Comparison of ENCODE assay signal across 9 mouse cellular contexts in the genomic region with DNA sequence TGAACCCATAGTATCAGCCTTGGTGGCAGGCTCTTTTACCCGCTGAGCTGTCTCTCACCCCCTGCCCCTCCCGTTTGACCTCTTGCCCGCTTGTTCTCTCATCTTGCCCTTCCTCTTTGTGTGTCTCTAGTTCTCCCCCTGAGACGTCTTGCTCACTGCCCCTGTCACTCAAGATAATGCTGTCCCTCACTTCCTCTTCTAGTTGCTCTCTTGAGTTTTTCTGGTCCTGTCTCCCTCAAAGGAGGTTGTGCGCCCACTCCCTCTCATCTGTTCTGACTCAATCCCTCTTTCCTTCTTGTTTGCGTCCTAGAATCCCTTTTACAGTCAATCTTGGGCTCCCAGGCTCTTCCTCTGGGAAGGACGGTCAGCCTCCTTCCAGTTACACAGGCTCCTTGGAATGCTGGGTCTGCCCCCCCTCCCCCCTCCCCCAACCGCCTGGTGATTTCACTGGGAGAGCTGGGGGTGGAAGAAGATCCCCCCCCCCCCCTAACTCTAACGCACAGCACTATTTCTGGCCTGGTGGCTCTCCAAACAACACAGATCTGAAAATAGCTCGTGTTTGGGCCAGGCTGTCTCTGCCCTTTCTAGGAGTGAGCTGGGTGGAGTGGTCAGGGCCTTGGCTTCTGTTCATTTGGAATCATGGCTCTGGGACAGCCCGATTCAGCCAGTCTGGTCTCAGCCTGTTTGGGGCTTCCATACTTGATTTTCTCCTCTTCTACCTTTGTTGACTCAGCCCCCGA. TPM values are rescaled to one million over a fixed set of nuclear protein-coding genes. Genes with fewer than 3 reads are reported as not detected.
DNase-seq lines count a peak whose midpoint lies in the region; ATAC-seq and TF ChIP-seq lines count a peak whose summit lies in the region.
"Had no signal": no experiment of that assay in that cellular context is flagged by ENCODE, and none has a peak within 500 bp of the region (broad histone marks: within the 10 kb centered on the region; RNA-seq: fewer than 3 reads in every experiment).

No protein-coding gene starts in this region.

- no peak for TF ChIP-seq POLR2A in cerebellum, adult 2 months (IDR thresholded peaks at IDR 0.05; ENCODE audit: borderline replicate concordance, insufficient read depth, low read length)
- TF ChIP-seq POLR2A in small intestine, adult 2 months (IDR thresholded peaks at IDR 0.05; ENCODE audit: low read depth, low read length), result no peak

- H3K9ac ChIP-seq in forebrain, embryonic 16.5 days (replicated peaks; ENCODE audit: low read depth, low read length), result no peak overlapping the region

- peak overlapping the region; percentile 36; the same call in 1 of the 2 replicates for H3K27ac ChIP-seq in cerebellum, adult 2 months (ENCODE audit: insufficient read depth, low read length)
- peak overlapping the region; percentile 73 for H3K27ac ChIP-seq in small intestine, adult 2 months (ENCODE audit: insufficient read depth, low read depth, low read length)
- H3K27ac ChIP-seq in forebrain, embryonic 16.5 days (ENCODE audit: low read length), result no peak overlapping the region

- no peaks in the 10 kb centered on the region for H3K27me3 ChIP-seq in cerebellum, adult 2 months (ENCODE audit: control insufficient read depth, insufficient read depth, low read length)
- no peaks in the 10 kb centered on the region for H3K27me3 ChIP-seq in small intestine, adult 2 months (ENCODE audit: control insufficient read depth, insufficient read depth, low read length)
- H3K27me3 ChIP-seq in forebrain, embryonic 16.5 days (replicated peaks; ENCODE audit: control insufficient read depth, insufficient read depth, low read length), result no peaks in the 10 kb centered on the region

- 18% methylated on average over 12 of the region's 12 CpGs for WGBS in cerebellum, adult 2 months
- 49% methylated on average over 12 of the region's 12 CpGs for WGBS in small intestine, adult 2 months
- WGBS in forebrain, embryonic 16.5 days, result 59% methylated on average over 11 of the region's 12 CpGs

- no peaks in the 10 kb centered on the region for H3K36me3 ChIP-seq in small intestine, adult 2 months (ENCODE audit: control insufficient read depth, insufficient read depth, low read length)
- no peaks in the 10 kb centered on the region for H3K36me3 ChIP-seq in forebrain, embryonic 16.5 days (ENCODE audit: control insufficient read depth, insufficient read depth)

- no peak overlapping the region for H3K4me3 ChIP-seq in cerebellum, adult 2 months (replicated peaks; ENCODE audit: insufficient read depth, low read depth, low read length)
- H3K4me3 ChIP-seq in small intestine, adult 2 months (ENCODE audit: low read depth, low read length), result no peak overlapping the region
- no peak overlapping the region for H3K4me3 ChIP-seq in forebrain, embryonic 16.5 days (replicated peaks; ENCODE audit: low read length)

- H3K9me3 ChIP-seq in forebrain, embryonic 16.5 days (ENCODE audit: control insufficient read depth, low read length), result no peaks in the 10 kb centered on the region

- TF ChIP-seq CTCF in cerebellum, adult 2 months (IDR thresholded peaks at IDR 0.05; ENCODE audit: borderline replicate concordance, insufficient read depth, low read depth, low read length), result no peak
- TF ChIP-seq CTCF in small intestine, adult 2 months (IDR thresholded peaks at IDR 0.05; ENCODE audit: extremely low read depth, insufficient read length, insufficient replicate concordance, low read depth, low read length), result no peak

- ATAC-seq in forebrain, embryonic 16.5 days, result no peak

- H3K4me2 ChIP-seq in forebrain, embryonic 16.5 days (ENCODE audit: low read length), result no peak overlapping the region

- DNase-seq in cerebellum, adult 2 months, result peak; percentile 27 to 73
- DNase-seq in cerebellum, adult 8-10 months, result no peak
- DNase-seq in NIH3T3 (ENCODE audit: low read depth), result peak; percentile 89
- peak; percentile 75 to 88 for DNase-seq in heart, adult 18-20 months
- peak; percentile 49 for DNase-seq in kidney, postnatal 14 days
- no peak for DNase-seq in frontal cortex, postnatal 10 days (ENCODE audit: low spot score in 2 of 2)

- peaks cover 31% of the 10 kb centered on the region for H3K4me1 ChIP-seq in cerebellum, adult 2 months (ENCODE audit: control insufficient read depth, insufficient read depth, low read length)
- H3K4me1 ChIP-seq in small intestine, adult 2 months (ENCODE audit: control insufficient read depth, insufficient read depth, insufficient read length, low read length), result peaks cover 20% of the 10 kb centered on the region
- H3K4me1 ChIP-seq in forebrain, embryonic 16.5 days (replicated peaks; ENCODE audit: control insufficient read depth, insufficient read depth, low read length), result peaks cover 11% of the 10 kb centered on the region

RNA-seq across cellular contexts. Expression of a gene that starts 4.3 kb away (rescaled TPM):
- polyA plus RNA-seq in cerebellum, adult 2 months (2012; rRNA removed), result 0.38 and 0.48 TPM in 2 replicates
- total RNA-seq in heart, adult 18-20 months (2021), result 10 to 100 TPM; 18.4 to 33.2 TPM
- 0.99 and 1.2 TPM in 2 replicates for polyA plus RNA-seq in small intestine, adult 2 months (2012; rRNA removed)
- polyA plus RNA-seq in forebrain, embryonic 16.5 days (2015; fragmentation: Nextera tagmentation; extraction: Ambion mirVana), result 0.11 and 0.15 TPM in 2 replicates
- total RNA-seq: hematopoietic stem cell, adult 5-6 weeks had no signal

RNA-seq across cellular contexts. Expression of a gene that starts 30.4 kb away (rescaled TPM):
- polyA plus RNA-seq in cerebellum, adult 2 months (2012; rRNA removed), result 147 and 168 TPM in 2 replicates
- 10 to 100 TPM; 37.5 to 40.2 TPM for total RNA-seq in heart, adult 18-20 months (2021)
- polyA plus RNA-seq in small intestine, adult 2 months (2012; rRNA removed), result 27.3 and 52.7 TPM in 2 replicates
- polyA plus RNA-seq in forebrain, embryonic 16.5 days (2015; fragmentation: Nextera tagmentation; extraction: Ambion mirVana), result 252 and 272 TPM in 2 replicates

RNA-seq across cellular contexts. Expression of a gene that starts 39.6 kb away (rescaled TPM):
- polyA plus RNA-seq in cerebellum, adult 2 months (2012; rRNA removed), result 1.9 TPM in 2 replicates
- total RNA-seq in heart, adult 18-20 months (2021), result 10 to 100 TPM; 19.0 to 21.5 TPM
- polyA plus RNA-seq in small intestine, adult 2 months (2012; rRNA removed), result 10.3 and 19.9 TPM in 2 replicates
- polyA plus RNA-seq in forebrain, embryonic 16.5 days (2015; fragmentation: Nextera tagmentation; extraction: Ambion mirVana), result 2.6 and 3.5 TPM in 2 replicates

RNA-seq across cellular contexts. Expression of a gene that starts 50.2 kb away (rescaled TPM):
- 62.1 and 65.4 TPM in 2 replicates for polyA plus RNA-seq in cerebellum, adult 2 months (2012; rRNA removed)
- total RNA-seq in heart, adult 18-20 months (2021), result not detected
- 0.48 and 0.99 TPM in 2 replicates for polyA plus RNA-seq in small intestine, adult 2 months (2012; rRNA removed)
- polyA plus RNA-seq in forebrain, embryonic 16.5 days (2015; fragmentation: Nextera tagmentation; extraction: Ambion mirVana), result 3.9 and 4.3 TPM in 2 replicates

Comparison
In these comparisons a context has a peak if more than half of its experiments do, and no peak if none do; other contexts are left out.
1. DNase-seq: peak in cerebellum, adult 2 months (2 of 2), NIH3T3 (single experiment), heart, adult 18-20 months (2 of 2) and kidney, postnatal 14 days (single experiment); none in cerebellum, adult 8-10 months (single experiment) and frontal cortex, postnatal 10 days (0 of 2).